Mouse (Mus musculus): ENCODE data around the gene Tenm3.

Tenm3 gene

DNA sequence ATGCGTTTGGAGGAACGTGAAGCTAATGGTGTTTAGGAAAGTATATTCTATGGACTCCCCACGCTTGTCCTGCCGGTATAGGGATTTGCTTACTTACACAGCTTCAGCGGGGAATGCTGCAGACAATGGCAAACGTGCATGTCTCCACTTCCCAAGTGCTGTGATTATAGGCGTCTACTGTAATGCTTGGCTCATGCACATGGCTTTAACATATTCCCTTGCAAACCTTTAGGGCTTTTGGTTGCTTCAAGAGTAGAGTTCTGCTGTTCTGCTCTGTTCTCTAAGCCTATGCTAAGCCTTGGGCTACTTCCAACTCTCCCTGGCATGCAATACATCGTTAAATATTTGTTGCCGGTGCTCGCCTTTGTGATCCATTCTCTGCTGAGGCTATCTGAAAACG lies 102.8 kb downstream of the Tenm3 start:
- DNase-seq (ENCODE audit: low spot score in 2 of 2), result peak in 1 of 2 experiments; percentile 8

DNA sequence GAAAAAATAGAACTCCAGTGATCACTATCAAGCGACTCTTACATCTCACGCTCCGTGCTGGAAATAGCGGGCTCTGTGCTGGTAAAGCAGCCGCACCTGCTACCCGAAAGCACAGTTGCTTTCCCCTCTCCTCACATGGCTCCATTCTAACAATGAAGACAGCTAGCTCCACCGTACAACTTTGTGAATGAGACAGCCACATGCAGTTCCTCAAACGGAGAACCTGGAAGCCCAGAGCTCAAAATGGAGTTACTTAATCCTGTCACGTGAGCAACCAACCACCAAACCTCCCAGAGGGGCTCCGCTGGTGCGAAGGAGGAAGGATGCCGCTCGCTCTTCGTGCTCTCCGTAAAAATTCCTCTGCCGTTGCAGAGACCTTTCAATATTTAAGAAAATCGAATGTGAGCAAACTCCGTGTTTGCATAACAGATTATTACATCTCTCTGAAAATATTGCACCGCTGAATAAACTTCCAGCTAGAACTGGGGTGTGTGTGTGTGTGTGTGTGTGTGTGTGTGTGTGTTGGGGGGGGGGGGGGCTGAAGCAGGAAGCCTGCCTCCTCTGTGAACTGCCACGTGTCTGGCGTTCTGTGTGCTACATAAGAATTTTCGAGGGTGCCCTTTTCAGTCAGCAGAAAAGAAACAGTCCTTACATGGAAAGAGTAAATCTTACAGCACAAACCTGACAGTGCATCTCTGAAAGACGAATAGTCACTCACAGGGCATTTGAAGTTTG lies 103.4 kb downstream of the Tenm3 start:
- no peak for DNase-seq (ENCODE audit: low spot score in 2 of 2)

DNA sequence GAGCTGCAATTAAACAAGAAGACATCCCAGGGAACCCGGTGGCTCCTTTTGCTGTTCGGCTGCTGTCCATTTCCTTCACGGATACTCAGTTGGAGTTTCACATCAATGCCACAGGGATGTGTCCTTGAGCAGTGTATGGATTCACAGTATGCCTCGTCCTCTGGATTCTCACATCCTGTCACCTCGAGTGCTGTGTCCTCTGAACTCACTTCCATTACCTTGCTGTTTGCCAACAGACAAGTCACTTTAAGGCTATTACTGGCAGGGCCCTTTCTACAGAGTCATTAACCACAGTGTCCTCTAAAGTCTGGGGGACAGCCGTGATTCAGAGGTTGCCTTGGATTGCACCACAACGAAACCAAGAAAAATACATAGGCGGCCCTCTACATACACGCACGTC lies 110.0 kb downstream of the Tenm3 start:
- DNase-seq (ENCODE audit: low spot score in 2 of 2), result no peak

DNA sequence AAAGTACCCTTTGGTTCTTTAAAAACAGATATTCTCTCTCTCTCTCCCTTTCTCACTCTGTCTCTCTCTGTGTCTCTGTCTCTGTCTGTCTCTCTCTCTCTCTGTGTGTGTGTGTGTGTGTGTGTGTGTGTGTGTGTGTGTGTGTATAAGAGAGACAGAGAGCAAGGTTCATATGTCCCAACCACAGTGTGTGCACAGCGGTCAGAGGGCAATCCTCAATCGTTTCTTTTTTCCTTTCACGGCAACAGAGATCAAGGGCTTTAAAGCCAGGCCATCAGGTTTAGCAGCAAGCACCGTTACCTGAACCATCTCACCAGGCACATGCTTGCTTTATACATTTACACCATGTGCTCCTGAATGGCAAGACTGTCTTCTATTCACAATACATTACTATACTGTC lies 110.7 kb downstream of the Tenm3 start:
- DNase-seq (ENCODE audit: low spot score in 2 of 2), result no peak

DNA sequence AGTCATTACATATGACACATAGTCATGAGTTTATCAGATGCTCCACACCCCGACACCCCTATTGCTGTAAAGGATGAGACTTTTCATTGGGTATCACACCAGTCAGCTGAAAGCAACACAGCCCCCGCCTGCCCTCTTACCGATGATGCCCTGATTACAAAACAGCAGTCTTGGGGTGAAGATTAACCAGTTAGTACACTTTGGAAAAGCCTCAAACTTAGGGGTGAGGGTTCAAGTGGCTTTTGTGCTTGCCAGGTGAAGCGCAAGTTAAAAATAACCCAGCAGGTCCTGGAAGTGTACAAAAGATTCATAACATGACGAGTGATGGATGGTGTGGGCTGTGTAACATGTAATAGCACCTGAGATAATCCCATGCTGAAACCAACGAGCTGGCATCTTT lies 113.0 kb downstream of the Tenm3 start:
- no peak for DNase-seq (ENCODE audit: low spot score in 2 of 2)

DNA sequence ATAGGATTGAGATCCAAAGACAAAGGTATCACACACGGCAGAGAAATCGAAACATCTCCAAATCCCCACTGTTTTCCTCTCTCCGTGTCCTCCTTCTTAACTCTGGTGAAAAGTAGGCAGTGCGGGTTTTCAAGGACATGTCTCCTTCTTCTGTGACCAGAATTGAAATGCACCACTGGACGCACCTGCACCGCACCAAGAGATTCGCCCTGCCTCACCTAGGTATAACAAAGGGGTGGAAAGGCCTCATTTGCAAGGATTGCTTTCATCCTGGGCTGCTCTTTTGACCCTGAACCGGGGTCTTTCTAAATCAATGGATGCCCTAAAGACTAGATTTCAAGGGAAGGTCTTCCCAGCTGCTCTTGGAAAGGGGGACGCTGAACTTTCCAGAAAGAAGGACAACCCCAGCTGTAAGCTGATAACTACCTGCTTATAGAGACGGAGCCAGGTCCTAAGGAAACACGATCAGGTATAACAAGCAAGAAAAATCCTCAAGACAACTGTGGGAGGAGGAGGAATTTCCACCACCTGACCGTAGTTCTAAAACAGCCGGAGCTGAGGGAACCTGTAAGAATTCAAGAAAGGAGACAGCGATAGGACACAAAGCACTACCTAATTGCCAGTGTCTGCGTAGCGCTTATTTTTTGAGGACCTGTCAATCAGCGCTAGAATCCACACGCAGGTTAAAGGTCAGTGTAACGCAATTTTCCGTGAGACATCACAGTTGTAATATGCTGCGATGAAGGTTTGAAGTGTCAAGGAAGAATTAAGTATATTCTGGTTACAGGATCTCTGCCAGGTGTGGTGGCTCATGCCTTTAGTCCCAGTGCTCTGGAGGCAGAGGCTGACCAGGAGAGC lies 114.7 kb downstream of the Tenm3 start:
- DNase-seq (ENCODE audit: low spot score in 2 of 2), result no peak

DNA sequence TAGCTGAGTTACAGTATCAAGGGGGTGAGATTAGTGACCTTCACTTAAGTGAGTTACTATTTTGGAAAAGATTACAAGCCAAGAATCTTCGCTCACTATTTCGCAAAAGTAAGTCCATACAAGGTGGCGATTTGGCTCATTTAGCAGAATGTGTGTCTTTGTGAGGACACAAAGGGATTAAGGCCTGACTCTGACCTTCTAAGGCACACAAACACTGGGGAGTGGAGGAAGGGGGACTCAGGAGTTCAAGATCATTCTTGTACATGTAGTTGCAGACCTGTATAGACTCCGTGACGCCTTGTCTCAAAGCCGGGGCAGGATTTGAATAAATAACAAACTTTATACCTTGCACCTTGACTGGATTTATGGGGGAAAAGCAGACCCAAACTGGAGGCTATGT lies 115.7 kb downstream of the Tenm3 start:
- DNase-seq (ENCODE audit: low spot score in 2 of 2), result no peak

DNA sequence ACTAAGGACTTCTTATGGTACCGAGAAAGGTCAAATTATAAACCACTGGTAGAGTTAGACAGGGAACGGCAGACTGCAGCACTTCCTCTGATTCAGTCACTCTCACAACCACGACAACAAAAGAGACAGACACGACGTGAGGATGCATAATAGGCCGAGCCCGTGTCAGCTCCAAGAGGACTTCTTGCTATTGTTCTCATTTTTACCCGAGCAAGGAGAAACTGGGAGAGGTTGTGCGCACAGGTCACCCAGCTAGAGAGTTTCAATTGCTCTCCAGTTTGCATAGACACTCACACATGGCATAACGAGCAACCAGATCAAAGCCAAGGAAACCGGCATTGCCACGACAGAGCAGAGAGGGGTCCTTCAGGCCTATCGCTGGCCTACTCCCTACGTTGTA lies 121.0 kb downstream of the Tenm3 start:
- DNase-seq (ENCODE audit: low spot score in 2 of 2), result no peak

DNA sequence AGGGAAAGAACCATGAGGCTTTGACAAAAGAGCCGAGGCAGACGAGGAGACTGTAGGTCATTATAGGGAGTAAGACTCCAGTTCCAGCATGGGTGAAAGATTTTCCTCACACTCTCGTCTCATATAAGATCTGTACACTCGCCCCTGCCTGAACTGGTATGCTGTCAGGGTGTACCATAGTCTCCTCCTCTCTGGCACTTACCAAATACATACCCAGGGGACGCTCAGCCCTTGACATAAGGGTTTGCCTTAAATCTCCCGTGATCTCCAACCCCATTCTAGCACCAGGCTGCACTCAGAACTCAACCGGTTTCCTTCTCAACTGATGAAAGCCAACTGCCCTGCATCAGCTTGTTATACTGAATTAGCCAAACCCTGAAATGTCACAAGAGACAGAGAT lies 121.4 kb downstream of the Tenm3 start:
- no peak for DNase-seq (ENCODE audit: low spot score in 2 of 2)

DNA sequence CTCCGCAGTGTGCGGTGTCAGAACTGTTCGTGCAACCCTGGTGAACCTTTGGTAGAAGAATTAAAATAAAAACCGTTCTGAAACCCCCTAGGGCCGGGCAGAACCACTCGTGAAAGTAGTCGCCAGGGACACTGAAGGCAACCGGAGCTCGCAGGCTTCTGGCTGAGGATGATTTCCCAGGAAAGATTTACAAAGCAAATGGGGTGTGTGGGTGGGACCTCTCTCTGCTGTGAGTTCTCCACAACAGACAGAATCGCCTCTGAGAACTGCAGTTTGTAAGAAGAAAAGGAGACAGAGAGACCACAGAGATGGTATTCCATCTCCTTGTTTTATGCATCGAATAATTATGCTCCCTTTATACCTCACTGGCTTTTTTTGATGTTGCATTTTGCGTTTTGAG lies 122.4 kb downstream of the Tenm3 start:
- DNase-seq (ENCODE audit: low spot score in 2 of 2), result no peak

DNA sequence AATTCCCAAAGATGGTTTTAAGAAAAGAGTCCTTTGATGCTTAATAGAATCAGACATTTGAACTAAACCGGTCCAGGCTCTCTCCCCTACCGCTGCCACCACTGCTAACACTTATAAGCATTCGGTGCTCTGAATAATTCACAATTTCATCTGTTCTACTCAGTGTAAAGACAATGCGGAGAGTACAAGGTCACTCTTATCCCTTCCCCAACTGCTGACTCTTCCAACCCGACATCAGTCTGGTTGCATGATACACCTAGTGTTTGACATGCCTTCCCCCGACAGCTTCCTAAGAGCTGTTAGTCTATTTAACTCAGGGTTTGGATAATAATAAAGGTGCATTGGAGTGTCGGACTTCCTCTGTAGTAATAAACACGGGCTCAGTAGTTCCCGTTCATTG lies 128.1 kb downstream of the Tenm3 start:
- DNase-seq (ENCODE audit: low spot score in 2 of 2), result no peak

DNA sequence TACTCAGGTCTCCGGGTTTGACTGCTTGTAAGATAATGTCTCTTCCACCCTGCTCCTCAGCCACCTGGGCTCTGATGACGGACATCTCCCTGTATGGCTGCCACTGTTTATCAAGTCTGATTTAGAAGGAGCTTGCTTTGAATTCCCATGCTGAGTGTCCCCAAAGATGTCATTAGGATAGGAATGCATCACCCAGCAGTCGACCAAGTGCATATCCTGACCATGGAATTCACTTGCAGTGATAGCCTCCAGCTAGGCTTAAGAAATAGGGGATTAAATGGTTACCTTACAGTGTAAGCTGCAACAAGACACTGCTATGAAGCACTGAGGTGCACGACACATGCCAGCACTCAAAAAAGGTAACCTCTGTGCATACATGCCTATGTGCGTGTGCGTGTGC lies 137.1 kb downstream of the Tenm3 start:
- DNase-seq (ENCODE audit: low spot score in 2 of 2), result no peak

DNA sequence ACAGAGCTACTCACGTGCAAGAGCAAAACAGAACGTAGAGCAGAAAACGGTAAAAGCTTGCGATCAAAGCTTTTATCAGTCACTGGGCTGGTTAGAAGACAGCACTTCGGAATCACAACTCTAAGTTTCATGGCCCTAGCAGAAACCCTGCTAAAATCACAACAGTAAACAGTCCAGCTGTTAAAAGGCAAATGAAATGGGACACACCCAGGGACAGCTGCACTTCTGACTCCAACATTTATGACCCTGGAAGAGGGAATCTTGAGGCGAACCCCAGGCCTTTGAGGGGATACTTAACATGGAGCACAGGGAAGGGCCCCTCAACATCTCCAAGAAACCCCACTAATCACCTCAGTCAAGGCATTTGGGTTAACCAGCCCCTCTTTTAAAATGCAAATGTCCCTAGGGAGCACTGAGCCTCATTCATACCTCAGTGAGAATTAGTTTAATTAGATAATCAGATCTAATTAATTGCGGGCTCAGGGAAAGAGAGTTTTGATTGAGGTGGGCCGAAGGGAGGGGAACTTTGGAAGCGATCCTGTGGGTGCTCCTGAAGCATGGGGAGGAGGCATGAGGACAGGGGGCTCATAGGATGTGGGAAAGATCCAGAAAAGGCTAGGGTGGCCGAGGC lies 138.8 kb downstream of the Tenm3 start:
- DNase-seq (ENCODE audit: low spot score in 2 of 2), result no peak

DNA sequence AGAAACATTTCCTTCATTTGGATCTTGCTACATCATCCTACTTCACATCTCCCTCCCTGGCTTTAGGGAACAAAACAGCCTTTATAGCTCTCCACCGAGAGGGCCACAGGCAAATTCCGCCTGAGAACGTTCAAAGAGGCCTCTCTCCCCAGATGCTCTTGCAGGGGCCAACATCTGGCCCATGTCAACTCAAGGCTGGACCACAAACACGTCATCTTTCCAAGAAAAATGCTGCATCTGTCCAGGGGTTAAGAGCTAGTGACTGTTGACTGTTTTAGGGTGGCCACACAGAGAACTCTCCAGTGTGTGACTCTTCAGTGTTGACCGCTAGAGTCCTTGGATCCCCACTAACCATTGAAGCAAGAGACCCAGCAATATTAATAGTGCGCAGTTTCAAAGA lies 139.3 kb downstream of the Tenm3 start:
- DNase-seq (ENCODE audit: low spot score in 2 of 2), result no peak

DNA sequence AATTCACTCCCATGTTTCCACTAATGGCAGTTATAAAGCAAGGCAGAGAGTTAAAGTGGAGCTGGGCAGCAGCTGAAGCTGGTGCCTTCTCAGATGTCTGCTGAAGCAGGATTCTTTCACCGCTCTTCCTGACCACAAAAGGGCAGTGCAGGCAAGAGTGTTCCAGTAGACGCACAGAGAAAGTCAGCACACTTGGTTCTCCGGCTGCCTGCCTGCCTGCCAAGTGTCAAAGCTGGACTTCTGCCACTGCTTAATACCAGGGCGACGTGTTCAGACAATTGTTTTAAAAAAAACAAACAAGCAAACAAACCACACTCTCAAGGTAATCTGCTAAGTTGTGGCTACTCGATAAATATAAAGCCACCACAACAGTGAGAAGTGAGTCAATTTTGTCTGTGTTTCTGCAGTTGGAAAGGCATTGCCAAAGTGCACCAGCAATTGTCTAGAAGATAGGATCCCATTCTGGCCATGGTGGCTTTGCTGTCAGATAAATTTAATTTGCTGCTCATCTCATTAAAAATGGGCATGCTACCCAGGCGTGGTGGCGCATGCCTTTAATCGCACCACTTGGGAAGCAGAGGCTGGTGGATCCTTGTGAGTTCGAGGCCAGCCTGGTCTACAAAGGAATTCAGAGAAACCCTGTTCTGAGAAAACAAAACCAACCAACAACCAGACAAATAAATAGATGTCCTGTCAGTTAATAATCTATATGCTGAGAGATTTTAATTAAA lies 152.9 kb downstream of the Tenm3 start:
- no peak for DNase-seq (ENCODE audit: low spot score in 2 of 2)

DNA sequence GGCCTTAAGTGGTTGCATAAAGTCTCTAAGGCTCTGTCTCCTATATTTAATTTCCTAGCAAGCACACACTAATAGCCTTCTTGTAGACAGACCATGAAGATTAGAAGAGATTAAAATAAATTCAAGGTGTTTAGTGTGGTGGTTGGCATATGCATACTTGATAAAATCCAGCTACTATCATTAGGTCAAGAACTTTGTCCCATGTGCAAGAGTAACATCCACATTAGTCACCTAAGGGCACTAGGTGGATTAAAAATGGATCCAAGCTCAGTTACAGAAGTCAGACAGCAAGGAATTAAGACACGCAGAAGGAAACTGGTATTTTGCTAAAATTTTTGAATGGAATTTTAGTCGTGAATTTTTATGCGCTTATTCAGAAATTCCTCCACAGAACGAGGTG lies 155.0 kb downstream of the Tenm3 start:
- DNase-seq (ENCODE audit: low spot score in 2 of 2), result no peak

DNA sequence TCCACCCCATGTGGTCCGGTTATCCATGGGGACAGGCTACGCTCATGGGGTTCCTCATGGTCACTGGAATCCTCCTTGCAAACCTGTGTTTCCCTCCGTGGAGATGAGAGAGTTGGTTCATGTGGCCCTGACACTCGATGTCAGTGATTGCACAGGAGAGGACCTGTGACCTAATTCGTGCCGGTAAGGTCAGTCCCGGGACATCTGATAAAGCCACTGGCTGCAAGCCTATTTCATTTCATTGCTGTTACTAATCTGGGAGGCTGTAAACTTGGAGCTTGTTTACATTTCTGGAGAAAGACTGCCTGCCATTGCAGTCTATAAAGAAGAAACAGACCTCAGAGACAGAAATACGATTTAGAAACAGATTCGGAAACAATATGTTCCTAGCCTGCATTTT lies 155.6 kb downstream of the Tenm3 start:
- DNase-seq (ENCODE audit: low spot score in 2 of 2), result no peak

DNA sequence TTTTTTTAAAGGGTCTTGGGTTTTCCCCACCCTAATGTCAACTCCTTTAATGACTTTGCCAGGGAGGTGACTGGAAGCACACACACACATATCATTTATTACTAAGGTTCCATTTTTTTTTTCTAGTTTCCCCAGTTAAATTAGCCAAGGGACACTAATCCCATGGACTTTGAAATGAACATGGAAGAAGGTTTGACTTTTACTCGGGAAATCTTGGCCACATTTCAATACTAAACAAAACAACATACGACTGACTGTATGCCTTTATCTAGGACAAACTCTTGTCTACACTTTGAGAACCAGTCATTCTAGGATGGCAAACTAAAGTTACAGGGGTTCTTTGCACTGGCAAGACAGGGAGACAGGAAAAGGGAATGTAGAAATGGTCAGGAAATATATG lies 170.3 kb downstream of the Tenm3 start:
- DNase-seq (ENCODE audit: low spot score in 2 of 2), result no peak

DNA sequence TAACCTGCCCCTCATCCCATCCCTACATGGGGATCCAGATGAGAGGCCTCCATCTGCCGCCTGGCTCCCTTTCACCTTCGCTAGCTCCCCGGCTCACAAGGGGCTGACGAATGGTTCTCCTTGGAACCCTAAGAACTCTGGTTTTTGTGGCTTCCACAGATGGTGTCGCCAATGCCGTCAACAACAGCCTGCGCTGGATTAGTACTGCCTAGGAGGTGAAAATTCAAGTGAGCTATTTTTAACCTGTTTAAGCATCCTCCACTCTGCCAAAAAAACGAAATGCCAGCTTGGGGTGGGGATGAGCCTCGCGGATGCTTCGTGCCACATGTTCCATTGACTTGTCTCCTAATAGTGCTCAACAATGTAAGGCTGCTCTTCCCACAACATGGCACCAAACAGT lies 171.3 kb downstream of the Tenm3 start:
- DNase-seq (ENCODE audit: low spot score in 2 of 2), result peak in 1 of 2 experiments; percentile 7

DNA sequence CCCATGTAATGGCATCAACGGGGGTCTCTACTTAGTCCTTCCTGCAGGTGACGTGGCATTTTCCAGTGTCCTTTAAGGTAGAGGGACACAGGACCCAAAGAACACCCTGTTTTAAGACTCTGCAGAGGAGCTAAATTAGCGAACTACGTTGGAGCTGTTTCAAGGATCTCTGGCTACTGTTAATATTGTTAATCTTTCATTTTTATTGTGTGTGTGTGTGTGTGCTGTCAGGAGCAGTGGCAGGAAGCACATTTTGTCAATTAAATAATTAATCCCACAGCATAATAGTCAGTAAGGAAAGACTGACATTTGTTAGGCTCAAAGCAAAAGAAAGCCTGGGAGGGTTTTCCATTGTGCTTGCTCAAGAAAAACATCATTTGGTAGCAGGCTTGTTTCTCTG lies 172.4 kb downstream of the Tenm3 start:
- no peak for DNase-seq (ENCODE audit: low spot score in 2 of 2)

DNA sequence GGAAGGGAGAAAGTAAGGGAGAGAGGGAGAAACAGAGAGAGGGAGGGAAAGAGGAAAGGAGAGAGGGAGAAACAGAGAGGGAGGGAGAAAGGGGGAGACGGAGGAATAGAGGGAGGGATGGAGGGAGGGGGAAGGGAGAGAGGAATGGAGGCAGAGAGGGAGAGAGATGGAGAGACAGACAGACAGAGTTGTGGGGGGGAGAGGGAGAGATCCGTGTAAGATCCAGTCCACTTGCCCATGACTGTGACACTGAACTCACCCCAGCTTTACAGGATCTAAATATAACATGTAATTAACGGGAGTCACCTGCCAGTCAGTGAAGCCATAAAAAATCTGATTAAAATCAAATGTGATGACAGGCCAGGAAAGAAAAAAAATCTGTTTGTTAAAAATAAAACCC lies 172.9 kb downstream of the Tenm3 start:
- DNase-seq (ENCODE audit: low spot score in 2 of 2), result no peak

DNA sequence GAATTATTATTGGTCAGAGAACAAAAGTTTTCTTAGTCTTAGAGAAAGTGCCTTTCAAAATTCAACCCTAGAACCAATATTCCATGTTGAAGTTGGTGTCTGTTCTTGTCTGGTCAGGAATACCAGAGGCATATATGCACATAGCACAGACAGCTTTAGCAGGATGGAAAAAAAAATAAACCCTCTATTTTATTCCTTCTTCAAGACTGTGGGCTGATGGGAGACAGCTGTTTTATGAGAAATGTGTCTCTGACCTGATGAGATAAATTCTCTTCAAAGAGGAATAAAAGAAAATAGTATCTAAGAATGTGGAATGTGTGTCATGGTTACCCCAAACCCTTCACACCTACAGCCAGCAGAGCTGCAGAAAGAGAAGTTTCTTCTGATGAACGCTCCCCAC lies 173.4 kb downstream of the Tenm3 start:
- DNase-seq (ENCODE audit: low spot score in 2 of 2), result no peak
